Mouse (Mus musculus) right cerebral cortex, postnatal 25 days (tissue): Measurements from ENCODE around the gene Psd4.

Experiments
- DNase-seq: peaks from one replicate; pipeline ENCODE4 v3.0.0; 2022

Psd4 gene

GRCm38 (mm10) chr2:24386158-24386963, 19.0 kb downstream of the Psd4 start:
- no peak for DNase-seq

GRCm38 (mm10) chr2:24386964-24387320, 19.6 kb downstream of the Psd4 start:
- no peak for DNase-seq

- no peak for DNase-seq
Measured at GRCm38 (mm10) chr2:24387361-24388283, 20.2 kb downstream of the Psd4 start.

DNA sequence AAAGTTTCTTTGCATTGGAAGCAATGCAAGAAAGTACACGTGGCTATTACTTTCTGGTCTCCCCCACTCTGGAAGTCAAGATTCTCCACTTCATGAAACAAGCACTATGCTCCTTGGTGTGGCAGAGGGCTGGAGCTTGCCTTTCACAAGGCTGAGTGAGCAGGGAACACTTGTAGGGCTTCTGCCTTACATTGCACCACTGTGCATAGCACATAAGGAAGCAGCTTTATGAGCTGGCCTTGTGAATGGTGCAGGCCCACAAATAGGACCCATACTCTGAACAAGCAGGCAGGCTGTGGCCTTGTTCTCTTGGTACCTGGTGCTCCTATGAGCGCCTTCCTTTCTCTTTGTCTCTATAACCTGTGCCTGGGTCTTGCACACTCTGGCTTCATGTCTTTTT, 25.9 kb downstream of the Psd4 start:
- no peak for DNase-seq

DNA sequence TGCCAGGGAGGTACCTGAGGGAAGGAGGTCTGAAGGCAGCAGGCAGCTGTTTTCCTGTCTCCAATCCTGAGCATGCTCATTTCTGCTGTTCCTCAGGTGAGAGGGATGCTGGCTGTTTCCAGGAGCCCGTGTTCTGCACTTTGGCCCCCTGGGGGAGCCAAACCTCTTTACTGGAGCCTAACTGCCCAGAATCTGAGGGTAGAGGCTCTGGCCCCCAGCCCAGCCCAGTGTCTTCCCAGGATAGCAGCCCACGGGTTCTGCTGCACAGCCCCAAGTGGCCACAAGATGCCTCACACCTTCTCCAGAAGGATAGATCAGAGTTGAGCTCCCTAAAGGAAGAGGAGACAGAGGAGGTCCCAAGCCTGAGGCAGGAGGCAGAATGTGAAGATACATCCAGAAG, 29.7 kb downstream of the Psd4 start:
- no peak for DNase-seq

DNA sequence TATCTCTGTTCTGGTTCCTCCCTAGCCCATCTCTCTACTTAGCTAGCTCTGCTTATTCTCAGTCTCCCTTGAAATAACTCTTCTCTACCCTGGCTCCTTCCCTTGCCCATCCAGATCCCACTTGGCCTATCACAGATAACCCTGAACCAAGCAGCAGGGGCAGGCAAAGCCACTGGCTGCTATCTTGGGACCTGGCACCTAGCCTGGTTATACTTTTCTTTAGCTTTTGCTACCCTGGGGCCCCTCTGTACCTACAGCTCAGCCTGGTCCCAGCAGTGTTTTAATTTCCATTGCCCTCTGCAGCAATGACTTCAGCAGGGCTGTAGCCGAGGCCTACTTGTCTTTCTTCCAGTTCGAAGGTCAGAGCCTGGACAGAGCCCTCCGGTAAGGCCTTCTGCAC, 33.3 kb downstream of the Psd4 start:
- no peak for DNase-seq

DNA sequence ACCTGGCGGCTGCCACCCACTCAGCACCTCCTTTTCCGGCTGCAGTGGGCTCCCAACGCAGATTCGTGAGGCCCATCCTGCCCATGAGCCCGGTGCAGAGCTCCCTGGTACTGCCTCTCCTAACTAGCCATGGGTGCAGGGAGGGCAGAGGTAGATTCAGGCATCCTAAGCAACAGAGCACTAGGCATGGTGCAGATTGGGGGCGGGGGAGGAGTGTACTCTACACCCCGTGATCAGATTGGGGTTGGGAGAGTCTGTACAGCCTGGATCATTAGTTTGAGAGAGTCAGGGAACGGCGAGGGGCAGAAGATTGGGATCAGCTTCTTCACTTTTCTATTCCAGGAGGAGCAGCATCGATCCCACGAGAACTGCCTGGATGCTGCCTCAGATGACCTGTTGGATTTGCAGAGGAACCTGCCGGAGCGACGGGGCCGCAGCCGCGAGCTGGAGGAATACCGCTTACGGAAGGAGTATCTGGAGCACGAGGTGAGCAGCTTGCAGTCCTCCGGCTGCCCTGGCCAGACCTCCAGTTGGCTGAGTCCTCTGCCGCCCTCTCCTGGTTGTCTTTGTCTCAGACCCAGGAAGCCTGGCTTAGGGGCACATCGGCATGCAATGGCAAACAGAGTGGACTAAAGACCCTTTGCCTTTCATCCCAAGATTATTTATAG, 38.1 kb downstream of the Psd4 start:
- DNase-seq, result peak; percentile 33

DNA sequence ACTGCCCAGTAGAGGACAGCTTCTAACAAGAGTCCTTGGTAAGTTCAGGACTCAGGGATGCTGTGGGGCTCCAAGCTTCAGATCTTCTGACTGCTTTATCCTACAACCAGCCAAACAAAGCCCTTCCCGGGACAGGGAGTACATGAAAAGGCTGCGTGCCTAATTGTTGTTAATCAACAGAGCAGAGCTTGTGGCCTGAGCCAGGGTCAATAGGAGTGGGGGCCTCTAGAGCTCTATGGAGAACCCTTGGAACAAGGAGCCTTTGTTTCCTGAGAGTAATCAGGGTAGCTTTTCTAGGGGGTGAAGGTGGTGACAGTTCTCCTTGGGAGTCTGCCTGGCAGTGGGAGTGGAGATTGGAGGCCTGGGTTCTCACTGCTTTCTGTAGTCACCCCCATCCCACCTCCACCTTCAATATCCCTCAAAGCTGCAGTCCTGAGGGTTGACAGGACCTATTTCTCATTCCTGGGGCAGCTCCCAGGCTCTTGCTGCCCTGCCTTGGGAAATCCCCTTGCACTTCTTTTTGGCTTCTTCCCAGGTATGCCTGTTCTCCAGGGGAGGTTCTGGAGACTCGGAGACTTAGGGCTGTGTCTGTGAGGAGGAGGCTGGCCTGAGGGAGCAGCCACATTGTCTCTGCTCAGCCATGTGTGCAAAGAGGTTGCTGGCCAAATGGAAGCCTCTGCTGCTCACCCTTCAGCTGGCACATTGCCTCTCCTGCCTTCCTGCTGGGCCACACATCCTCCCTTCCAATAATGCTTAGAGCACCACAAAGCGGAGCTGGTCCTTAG, 40.5 kb downstream of the Psd4 start:
- no peak for DNase-seq

DNA sequence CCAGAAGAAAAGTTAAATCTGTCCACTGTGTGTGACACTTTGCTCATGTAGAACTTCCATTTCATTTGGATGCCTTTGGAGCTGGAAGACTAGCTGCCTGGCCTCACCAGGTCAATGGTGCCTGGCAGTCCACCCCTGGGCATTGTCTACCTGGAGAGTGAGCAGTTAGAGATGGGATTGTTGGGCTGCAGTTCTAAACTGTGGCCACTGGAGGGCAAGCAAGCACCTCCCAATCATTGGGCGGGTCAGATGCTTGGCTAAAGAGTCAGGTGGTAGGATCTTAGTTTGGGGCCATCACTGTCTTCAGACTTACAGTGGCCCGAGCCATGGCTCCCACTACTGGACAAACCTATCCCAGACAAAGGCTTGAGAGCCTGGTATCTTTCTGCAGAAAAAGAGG, 41.8 kb downstream of the Psd4 start:
- DNase-seq, result peak; percentile 51

DNA sequence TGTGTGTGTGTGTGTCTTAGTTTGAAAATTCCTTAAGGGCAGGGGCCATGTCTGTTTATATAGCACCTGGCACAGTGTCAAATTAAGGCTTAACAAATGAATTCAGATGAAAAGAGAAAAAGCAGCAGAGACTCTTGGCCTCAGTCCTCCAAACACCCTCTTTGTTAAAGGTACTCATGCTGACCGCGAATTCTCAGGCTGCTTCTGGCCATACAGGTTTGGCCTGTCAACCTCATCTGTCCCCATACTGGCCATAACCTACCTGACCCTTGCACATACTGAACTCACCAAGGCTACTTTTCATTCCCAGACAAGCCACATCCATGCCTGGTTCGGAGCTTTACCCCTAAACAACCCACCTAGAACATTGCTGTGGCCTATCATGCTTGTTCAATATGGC, 45.8 kb downstream of the Psd4 start:
- no peak for DNase-seq

GRCm38 (mm10) chr2:24413677-24414076, 46.3 kb downstream of the Psd4 start:
- DNase-seq, result no peak

- no peak for DNase-seq
Measured at GRCm38 (mm10) chr2:24416668-24417067, 49.3 kb downstream of the Psd4 start.

DNA sequence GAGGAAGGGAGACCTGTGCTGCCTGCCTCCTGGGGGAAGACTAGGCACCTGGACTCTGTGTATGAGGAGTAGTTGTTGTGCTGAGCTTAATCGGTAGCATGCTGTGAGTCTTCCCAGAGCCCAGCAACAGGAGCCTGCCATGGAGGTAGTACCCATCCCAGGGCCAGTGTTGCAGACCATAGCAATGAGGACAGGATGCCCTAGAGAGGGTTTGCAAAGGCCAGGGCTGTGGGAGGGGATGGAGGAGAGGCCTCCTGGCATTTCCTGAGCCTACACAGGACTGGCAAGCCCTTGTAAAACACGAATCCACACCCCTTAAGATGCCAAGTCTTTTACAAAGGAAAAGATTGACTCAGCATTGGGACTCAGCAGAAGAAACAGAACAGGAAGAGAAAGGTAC, 49.7 kb downstream of the Psd4 start:
- no peak for DNase-seq

GRCm38 (mm10) chr2:24417564-24417963, 50.2 kb downstream of the Psd4 start:
- DNase-seq, result no peak

- no peak for DNase-seq
Measured at GRCm38 (mm10) chr2:24421211-24421863, 54.0 kb downstream of the Psd4 start.

DNA sequence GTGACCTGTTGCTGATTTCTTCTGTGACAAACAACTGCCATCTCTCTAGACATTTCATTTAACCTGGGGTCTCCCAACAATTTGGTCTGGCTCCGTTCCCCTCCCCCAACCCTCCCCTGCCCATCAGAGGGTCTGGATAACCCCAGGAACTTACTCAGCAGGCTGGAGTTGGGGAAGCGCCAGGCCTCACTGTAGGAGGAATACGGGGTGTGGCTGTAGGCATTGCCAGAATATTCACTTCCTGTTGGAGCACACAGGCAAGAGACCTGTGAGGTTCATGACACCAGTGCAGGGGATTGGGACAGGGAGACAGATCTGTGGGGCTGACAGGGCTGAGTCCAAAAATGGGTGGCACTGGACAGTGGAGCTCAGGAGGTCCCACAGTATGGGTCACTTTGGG, 55.4 kb downstream of the Psd4 start:
- DNase-seq, result no peak

DNA sequence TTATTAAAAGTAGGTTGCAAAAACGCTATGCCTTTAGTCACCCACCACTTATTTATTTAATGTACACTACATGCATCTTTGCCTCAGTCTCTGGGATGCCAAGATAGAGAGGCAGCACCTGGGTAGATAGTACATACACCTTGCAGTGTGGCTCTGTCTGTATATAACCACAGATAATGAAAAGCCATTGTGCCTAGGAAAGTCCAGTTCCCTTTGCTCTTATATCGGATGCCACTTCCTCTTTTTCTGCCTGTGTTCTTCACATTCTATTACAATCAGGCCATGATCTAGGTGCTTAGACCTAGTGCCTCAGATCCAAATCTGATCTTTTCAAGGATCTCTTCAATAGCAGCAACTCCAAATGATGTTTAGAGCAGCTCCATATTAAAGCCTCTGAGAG, 58.2 kb downstream of the Psd4 start:
- DNase-seq, result no peak

- DNase-seq, result no peak
Measured at GRCm38 (mm10) chr2:24427866-24428675, 60.7 kb downstream of the Psd4 start.

DNA sequence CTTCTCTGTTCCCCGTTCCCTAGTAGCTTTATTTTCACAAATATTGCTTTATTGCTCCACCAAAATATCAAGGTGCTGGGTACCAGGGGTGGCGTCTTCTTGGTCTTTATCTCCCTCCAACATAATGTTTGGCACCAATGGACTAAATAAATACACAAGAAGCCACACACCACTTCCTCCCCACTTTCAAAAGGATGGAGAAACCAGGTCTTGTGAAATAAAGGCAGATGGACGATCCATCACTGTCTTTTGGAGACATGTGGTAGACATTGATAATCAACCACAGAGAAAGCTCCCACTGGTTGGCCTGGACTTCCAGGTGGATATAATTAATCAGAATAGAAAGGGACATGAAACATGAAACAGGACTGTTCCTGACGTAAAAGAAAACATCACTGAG, 62.4 kb downstream of the Psd4 start:
- DNase-seq, result no peak

DNA sequence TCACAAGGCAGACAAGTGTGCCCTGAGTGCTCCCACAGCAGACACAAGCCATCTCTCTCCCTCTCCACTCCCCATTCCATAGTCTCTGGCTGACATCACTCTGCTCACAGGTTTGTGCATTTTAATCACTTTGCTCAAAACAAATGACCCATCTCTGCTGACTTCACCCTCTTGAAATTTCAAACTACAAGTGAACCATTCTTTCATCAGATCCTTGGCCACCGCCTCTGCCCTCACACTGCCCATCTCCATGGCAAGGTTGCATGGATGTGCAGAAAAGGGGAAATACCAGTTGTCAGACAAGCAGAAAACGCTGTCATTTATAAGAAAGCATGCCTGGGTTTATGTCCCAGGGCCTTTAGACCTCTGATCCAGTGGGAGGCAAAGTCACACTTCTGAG, 67.3 kb downstream of the Psd4 start:
- no peak for DNase-seq

GRCm38 (mm10) chr2:24435699-24436098, 68.3 kb downstream of the Psd4 start:
- DNase-seq, result no peak
